8 mouse cellular contexts compared by ENCODE assay signal in genomic region chr10:128495270-128495669, GRCm38 (mm10). TPM values are rescaled to one million over a fixed set of nuclear protein-coding genes. Genes with fewer than 3 reads are reported as not detected.
DNase-seq lines count a peak whose midpoint lies in the region; ATAC-seq and TF ChIP-seq lines count a peak whose summit lies in the region.

No protein-coding gene starts in this region.

- DNase-seq in gastrocnemius, adult 2 months: no peak
- no peak for DNase-seq in gastrocnemius, postnatal 10 days
- DNase-seq in testis, postnatal 14 days (ENCODE audit: low spot score): no peak
- no peak for DNase-seq in right cerebral cortex, postnatal 14 days
- no peak for DNase-seq in gastrocnemius, postnatal 4 days (ENCODE audit: low spot score in 2 of 2)

- peaks cover 29% of the 10 kb centered on the region for H3K4me1 ChIP-seq in testis, adult 2 months (ENCODE audit: control insufficient read depth, insufficient read depth, low read length)
- H3K4me1 ChIP-seq in liver, embryonic 12.5 days: peaks cover 64% of the 10 kb centered on the region

- WGBS in liver, embryonic 12.5 days (ENCODE audit: insufficient replicate concordance): 58% methylated on average over 2 of the region's 2 CpGs

- H3K9ac ChIP-seq in liver, embryonic 12.5 days: peak overlapping the region; percentile 88

- H3K36me3 ChIP-seq in testis, adult 2 months (ENCODE audit: control insufficient read depth, insufficient read depth, low read length): no peaks in the 10 kb centered on the region
- peaks cover 22% of the 10 kb centered on the region for H3K36me3 ChIP-seq in liver, embryonic 12.5 days

- H3K27ac ChIP-seq in gastrocnemius, adult 2 months: peak overlapping the region; percentile 100
- no peak overlapping the region for H3K27ac ChIP-seq in testis, adult 2 months (ENCODE audit: control insufficient read depth, insufficient read depth, low read depth, low read length)
- H3K27ac ChIP-seq in liver, embryonic 12.5 days: peak overlapping the region; percentile 90; the same call in 1 of the 2 replicates

- no peak for ATAC-seq in liver, embryonic 12.5 days
- no peak for ATAC-seq in granulocyte monocyte progenitor cell, adult 5-6 weeks (replicated peaks; ENCODE audit: poor library complexity, severe bottlenecking)

- H3K4me3 ChIP-seq in gastrocnemius, adult 2 months: peak overlapping the region; percentile 98
- H3K4me3 ChIP-seq in testis, adult 2 months (ENCODE audit: control insufficient read depth, low read depth, low read length): peak overlapping the region; percentile 94
- H3K4me3 ChIP-seq in liver, embryonic 12.5 days: peak overlapping the region; percentile 86

- peak overlapping the region; percentile 92 for H3K4me2 ChIP-seq in liver, embryonic 12.5 days

- H3K9me3 ChIP-seq in liver, embryonic 12.5 days (replicated peaks): no peaks in the 10 kb centered on the region

- TF ChIP-seq CTCF in gastrocnemius, adult 2 months (IDR thresholded peaks at IDR 0.05): peak; percentile 7; the same call in 1 of the 2 replicates
- TF ChIP-seq CTCF in testis, adult 2 months (IDR thresholded peaks at IDR 0.05; ENCODE audit: control insufficient read depth, insufficient read depth, insufficient replicate concordance, low read depth, low read length): no peak

- intact Hi-C loops in gastrocnemius, adult 2 months (cut with DNase I): no loop called here

- TF ChIP-seq POLR2A in testis, adult 2 months (IDR thresholded peaks at IDR 0.05; ENCODE audit: control insufficient read depth, low read depth, low read length): no peak

- H3K27me3 ChIP-seq in testis, adult 2 months (ENCODE audit: control insufficient read depth, insufficient read depth, low read length): no peaks in the 10 kb centered on the region
- H3K27me3 ChIP-seq in liver, embryonic 12.5 days (replicated peaks): no peaks in the 10 kb centered on the region

RNA-seq across cellular contexts. Expression of gene Myl6, which starts 1.3 kb away (rescaled TPM):
- total RNA-seq in gastrocnemius, adult 2 months (2021): 100 to 1,000 TPM; 171 to 179 TPM
- 100 to 1,000 TPM; 305 to 356 TPM for total RNA-seq in gastrocnemius, postnatal 10 days (2021)
- 191 and 248 TPM in 2 replicates for polyA plus RNA-seq in testis, adult 2 months (2012; rRNA removed)
- 533 and 540 TPM in 2 replicates for polyA plus RNA-seq in liver, embryonic 12.5 days (2016; fragmentation: Nextera tagmentation; extraction: Ambion mirVana)
- total RNA-seq in gastrocnemius, postnatal 4 days (2021): 100 to 1,000 TPM; 485 to 542 TPM
- total RNA-seq in granulocyte monocyte progenitor cell, adult 5-6 weeks (2014; fragmentation: Nextera tagmentation): 1,019 and 1,105 TPM in 2 replicates
- total RNA-seq in granulocyte monocyte progenitor cell, adult 5-6 weeks (2017): 1,278 and 1,308 TPM in 2 replicates

RNA-seq across cellular contexts. Expression of gene Myl6b, which starts 3.2 kb away (rescaled TPM):
- 10 to 100 TPM in 1 of 2 experiments, 1 to 10 TPM in 1; 6.5 to 17.8 TPM for total RNA-seq in gastrocnemius, adult 2 months (2021)
- total RNA-seq in gastrocnemius, postnatal 10 days (2021): 100 to 1,000 TPM in 1 of 2 experiments, 10 to 100 TPM in 1; 68.8 to 101 TPM
- 20.3 and 23.2 TPM in 2 replicates for polyA plus RNA-seq in testis, adult 2 months (2012; rRNA removed)
- polyA plus RNA-seq in liver, embryonic 12.5 days (2016; fragmentation: Nextera tagmentation; extraction: Ambion mirVana): 1.3 and 1.6 TPM in 2 replicates
- 100 to 1,000 TPM; 119 to 139 TPM for total RNA-seq in gastrocnemius, postnatal 4 days (2021)
- 10.7 and 13.7 TPM in 2 replicates for total RNA-seq in granulocyte monocyte progenitor cell, adult 5-6 weeks (2014; fragmentation: Nextera tagmentation)
- 1.2 and 1.7 TPM in 2 replicates for total RNA-seq in granulocyte monocyte progenitor cell, adult 5-6 weeks (2017)

RNA-seq across cellular contexts. Expression of gene Esyt1, which starts 30.4 kb away (rescaled TPM):
- 10 to 100 TPM; 13.7 to 14.3 TPM for total RNA-seq in gastrocnemius, adult 2 months (2021)
- total RNA-seq in gastrocnemius, postnatal 10 days (2021): 10 to 100 TPM; 22.5 to 30.4 TPM
- 1.6 and 3.1 TPM in 2 replicates for polyA plus RNA-seq in testis, adult 2 months (2012; rRNA removed)
- polyA plus RNA-seq in liver, embryonic 12.5 days (2016; fragmentation: Nextera tagmentation; extraction: Ambion mirVana): 15.0 and 16.0 TPM in 2 replicates
- total RNA-seq in gastrocnemius, postnatal 4 days (2021): 10 to 100 TPM; 49.6 to 50.5 TPM
- total RNA-seq in granulocyte monocyte progenitor cell, adult 5-6 weeks (2014; fragmentation: Nextera tagmentation): 89.1 and 90.5 TPM in 2 replicates
- total RNA-seq in granulocyte monocyte progenitor cell, adult 5-6 weeks (2017): 78.8 and 97.6 TPM in 2 replicates

RNA-seq across cellular contexts. Expression of gene Smarcc2, which starts 36.2 kb away (rescaled TPM):
- 10 to 100 TPM; 46.5 to 53.2 TPM for total RNA-seq in gastrocnemius, adult 2 months (2021)
- 10 to 100 TPM; 47.0 to 62.8 TPM for total RNA-seq in gastrocnemius, postnatal 10 days (2021)
- polyA plus RNA-seq in testis, adult 2 months (2012; rRNA removed): 138 and 141 TPM in 2 replicates
- polyA plus RNA-seq in liver, embryonic 12.5 days (2016; fragmentation: Nextera tagmentation; extraction: Ambion mirVana): 34.9 and 40.3 TPM in 2 replicates
- total RNA-seq in gastrocnemius, postnatal 4 days (2021): 10 to 100 TPM; 90.8 to 91.2 TPM
- total RNA-seq in granulocyte monocyte progenitor cell, adult 5-6 weeks (2014; fragmentation: Nextera tagmentation): 90.4 and 113 TPM in 2 replicates
- 56.4 and 56.9 TPM in 2 replicates for total RNA-seq in granulocyte monocyte progenitor cell, adult 5-6 weeks (2017)

RNA-seq across cellular contexts. Expression of gene Zc3h10, which starts 52.3 kb away (rescaled TPM):
- 1 to 10 TPM; 4.2 to 6.5 TPM for total RNA-seq in gastrocnemius, adult 2 months (2021)
- 1 to 10 TPM; 5.2 to 6.3 TPM for total RNA-seq in gastrocnemius, postnatal 10 days (2021)
- 29.9 and 33.9 TPM in 2 replicates for polyA plus RNA-seq in testis, adult 2 months (2012; rRNA removed)
- polyA plus RNA-seq in liver, embryonic 12.5 days (2016; fragmentation: Nextera tagmentation; extraction: Ambion mirVana): 7.7 and 8.1 TPM in 2 replicates
- 1 to 10 TPM; 6.7 to 9.9 TPM for total RNA-seq in gastrocnemius, postnatal 4 days (2021)
- 8.8 and 9.7 TPM in 2 replicates for total RNA-seq in granulocyte monocyte progenitor cell, adult 5-6 weeks (2014; fragmentation: Nextera tagmentation)
- 12.5 and 13.6 TPM in 2 replicates for total RNA-seq in granulocyte monocyte progenitor cell, adult 5-6 weeks (2017)
